Mouse (Mus musculus): Measurements from ENCODE around the gene Lexm. TPM values are rescaled to one million over a fixed set of nuclear protein-coding genes. Genes with fewer than 3 reads are reported as not detected.

Gene Lexm
- total and polyA plus RNA-seq, 3 experiments, result 0.19 to 0.21 TPM; not detected in 1

DNA sequence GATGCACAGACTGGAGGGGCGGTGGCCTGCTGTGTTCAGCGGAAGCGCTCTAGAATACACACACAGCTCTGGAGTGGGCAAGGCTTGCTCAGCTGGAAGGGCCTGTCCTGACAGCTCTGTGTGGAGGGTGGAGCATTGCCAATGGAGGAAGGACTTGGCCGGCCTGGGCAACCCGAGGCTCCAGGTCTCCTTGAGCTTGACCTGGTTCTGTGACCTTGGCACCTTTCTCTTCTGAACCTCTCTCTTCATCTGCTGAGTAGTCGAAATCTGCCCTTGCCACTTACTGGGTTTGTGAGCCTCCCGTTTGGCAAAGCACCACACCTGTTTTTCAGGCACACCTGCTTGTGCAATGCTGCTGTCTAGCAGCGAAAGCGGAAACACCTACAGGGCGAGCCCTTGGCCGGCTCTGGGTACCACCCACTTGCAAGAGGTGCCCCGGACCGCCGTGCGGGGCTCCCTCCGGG lies 5.0 kb upstream of the Lexm start, which contains the start of gene Ttc22:
Ttc22 (plus strand) TSS at position 403 of the 464 bp plus-strand sequence.
- no peaks in the 10 kb centered on the region for H3K36me3 ChIP-seq (replicated peaks in 1 of 2; ENCODE audit: control insufficient read depth in 1 of 2, insufficient read depth in 1 of 2, low read length in 1 of 2)
- no peaks in the 10 kb centered on the region for H3K79me2 ChIP-seq (replicated peaks; ENCODE audit: control insufficient read depth, extremely low read depth, insufficient read depth, poor library complexity, severe bottlenecking)
- no peak within 1 kb of the TSS for H3K27ac ChIP-seq (ENCODE audit: insufficient read depth, low read depth)
- H3K4me1 ChIP-seq (ENCODE audit: control insufficient read depth in 1 of 2, insufficient read depth in 2 of 2), result peaks cover under 1 to 2% of the 10 kb centered on the region in 2 experiments; a peak in 1 of 4 replicates
- dilution Hi-C loops (cut with MboI; ENCODE audit: extremely low pct_ligation_motif_present, extremely low pct_unique_long_range_greater_than_20kb, low sequenced_read_pairs) (no loop called here), in situ Hi-C loops (cut with MboI; ENCODE audit: low pct_ligation_motif_present, low pct_unique_long_range_greater_than_20kb, low sequenced_read_pairs) (no loop called here)
- TF ChIP-seq MAZ (IDR thresholded peaks at IDR 0.05; ENCODE audit: low read depth, low read length), result no peak
- 0 out of 2 replicates have a peak within 1 kb of the TSS, but pooled peaks have one; percentile 47 for H3K4me2 ChIP-seq (ENCODE audit: insufficient read depth, low read depth, poor library complexity, severe bottlenecking)
- DNase-seq (ENCODE audit: extremely low read depth), result no peak
- no peak within 1 kb of the TSS for H3K4me3 ChIP-seq (replicated peaks in 1 of 3; ENCODE audit: low read depth in 2 of 3, low read length in 2 of 3, poor library complexity in 1 of 3)
- no peak within 1 kb of the TSS for H3K9ac ChIP-seq (ENCODE audit: insufficient read depth, low read depth)
- H3K9me3 ChIP-seq (replicated peaks; ENCODE audit: low read length), result no peaks in the 10 kb centered on the region
- peaks cover 52% of the 10 kb centered on the region for H3K27me3 ChIP-seq (replicated peaks)

DNA sequence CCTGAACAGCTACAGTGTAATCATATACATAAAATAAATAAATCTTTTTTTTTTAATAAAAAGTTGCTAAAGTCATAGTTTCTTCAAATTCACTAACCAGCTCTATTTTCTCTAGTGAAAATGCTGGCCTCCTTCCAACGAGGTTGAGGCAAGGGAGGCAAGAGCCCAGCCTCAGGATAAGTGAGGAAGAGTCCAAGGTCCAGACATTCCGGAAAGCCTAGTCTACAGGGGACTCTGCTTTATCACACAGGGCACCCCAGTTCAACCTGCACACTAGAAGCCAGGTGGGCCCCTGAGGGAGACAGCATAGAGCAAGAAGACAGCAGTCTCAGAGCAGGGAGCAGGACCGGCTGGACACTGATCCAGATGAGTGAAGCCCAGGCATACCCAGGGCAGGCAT lies 4.4 kb upstream of the Lexm start:
- no peaks in the 10 kb centered on the region for H3K79me2 ChIP-seq (replicated peaks; ENCODE audit: control insufficient read depth, extremely low read depth, insufficient read depth, poor library complexity, severe bottlenecking)
- no peaks in the 10 kb centered on the region for H3K36me3 ChIP-seq (replicated peaks in 1 of 2; ENCODE audit: control insufficient read depth in 1 of 2, insufficient read depth in 1 of 2, low read length in 1 of 2)
- H3K4me3 ChIP-seq (replicated peaks in 1 of 3; ENCODE audit: low read depth in 2 of 3, low read length in 2 of 3, poor library complexity in 1 of 3), result no peak overlapping the region
- no peak overlapping the region for H3K27ac ChIP-seq (ENCODE audit: insufficient read depth, low read depth)
- TF ChIP-seq MEF2A (IDR thresholded peaks at IDR 0.05; ENCODE audit: borderline replicate concordance, low read depth, low read length) (no peak), TCF12 (IDR thresholded peaks at IDR 0.05; ENCODE audit: low read depth, low read length) (no peak), SMC3 (IDR thresholded peaks at IDR 0.05; ENCODE audit: low read depth, low read length) (no peak), JUND (conservative IDR thresholded peaks at IDR 0.05; ENCODE audit: low read depth, low read length) (no peak), ZC3H11A (IDR thresholded peaks at IDR 0.05; ENCODE audit: low read depth, low read length) (no peak), MAZ (IDR thresholded peaks at IDR 0.05; ENCODE audit: low read depth, low read length) (no peak), ETS1 (conservative IDR thresholded peaks at IDR 0.05; ENCODE audit: low read depth, low read length) (no peak), MXI1 (IDR thresholded peaks at IDR 0.05; ENCODE audit: low read depth, low read length) (no peak), ZMIZ1 (IDR thresholded peaks at IDR 0.05; ENCODE audit: low read depth, low read length) (no peak), RCOR1 (conservative IDR thresholded peaks at IDR 0.05; ENCODE audit: low read depth, low read length) (no peak), ELF1 (IDR thresholded peaks at IDR 0.05; ENCODE audit: low read depth, low read length) (no peak), SIN3A (IDR thresholded peaks at IDR 0.05; ENCODE audit: low read length) (no peak), E2F4 (IDR thresholded peaks at IDR 0.05; ENCODE audit: insufficient replicate concordance, low read depth, low read length) (no peak), ZNF384 (IDR thresholded peaks at IDR 0.05; ENCODE audit: low read depth, low read length) (no peak), CHD2 (IDR thresholded peaks at IDR 0.05; ENCODE audit: low read length) (no peak), POLR2AphosphoS2 (IDR thresholded peaks at IDR 0.05; ENCODE audit: low read depth, low read length) (no peak)
- peaks cover 4% of the 10 kb centered on the region in 2 experiments; a peak in 1 of 4 replicates for H3K4me1 ChIP-seq (ENCODE audit: control insufficient read depth in 1 of 2, insufficient read depth in 2 of 2)
- H3K9ac ChIP-seq (ENCODE audit: insufficient read depth, low read depth), result no peak overlapping the region
- no peaks in the 10 kb centered on the region for H3K9me3 ChIP-seq (replicated peaks; ENCODE audit: low read length)
- no peak for DNase-seq (ENCODE audit: extremely low read depth)
- dilution Hi-C loops (cut with MboI; ENCODE audit: extremely low pct_ligation_motif_present, extremely low pct_unique_long_range_greater_than_20kb, low sequenced_read_pairs), result no loop called here
- peaks cover 50% of the 10 kb centered on the region for H3K27me3 ChIP-seq (replicated peaks)
- in situ Hi-C loops (cut with MboI; ENCODE audit: low pct_ligation_motif_present, low pct_unique_long_range_greater_than_20kb, low sequenced_read_pairs), result no loop called here
- H3K4me2 ChIP-seq (ENCODE audit: insufficient read depth, low read depth, poor library complexity, severe bottlenecking), result no peak overlapping the region
